Mouse (Mus musculus) midbrain, postnatal 0 days (tissue): ENCODE measurements at regions not wholly inside any gene's neighbourhood (a gene's known extent, or its start where the extent isn't known, plus 50 kb on each side); places are given as distances from the start of the nearest gene placed in this dataset.

Experiments
- ATAC-seq: fragments of 200-750 bp; cut with Nextera tagmentation; 2 replicates; pipeline ENCODE4 v1.8.0; 2017; ENCODE audit warnings: moderate number of reproducible peaks, mild to moderate bottlenecking, moderate TSS enrichment, moderate library complexity; ENCODE audit not compliant: low FRiP score
- DNase-seq: peaks from one replicate; pipeline ENCODE4 v3.0.0-alpha.2; 2015; ENCODE audit warnings: low spot score
- H3K27ac ChIP-seq: fragments of 300-500 bp; sonication (generic); 2 replicates; pipeline ENCODE4 v1.5.1; 2014; ENCODE audit warnings: low read depth, mild to moderate bottlenecking, low read length, mixed read lengths
- H3K27me3 ChIP-seq: fragments of 300-500 bp; sonication (generic); 2 replicates; pipeline ENCODE4 v1.6.1; 2014; ENCODE audit warnings: low read length, control low read depth, mixed read lengths; ENCODE audit not compliant: insufficient read depth
- H3K36me3 ChIP-seq: fragments of 300-500 bp; sonication (generic); 2 replicates; pipeline ENCODE4 v1.6.1; 2014; ENCODE audit warnings: low read length, control low read depth, mixed read lengths; ENCODE audit not compliant: insufficient read depth
- H3K4me1 ChIP-seq: fragments of 300-500 bp; sonication (generic); 2 replicates; pipeline ENCODE4 v1.6.1; 2014; ENCODE audit warnings: mild to moderate bottlenecking, control low read depth, antibody characterized with exemption, low read length, mixed read lengths; ENCODE audit not compliant: insufficient read depth
- H3K4me2 ChIP-seq: fragments of 300-500 bp; sonication (generic); 2 replicates; pipeline ENCODE4 v1.6.1; 2014; ENCODE audit warnings: low read depth, mild to moderate bottlenecking, low read length, mixed read lengths; ENCODE audit not compliant: poor library complexity, severe bottlenecking
- H3K4me3 ChIP-seq: fragments of 300-500 bp; sonication (generic); 2 replicates; pipeline ENCODE4 v1.5.1; 2014; ENCODE audit warnings: low read depth, mild to moderate bottlenecking, low read length, moderate library complexity
- H3K9ac ChIP-seq: fragments of 300-500 bp; sonication (generic); replicated peaks from 2 replicates; pipeline ENCODE4 v1.6.1; 2014; ENCODE audit warnings: mild to moderate bottlenecking, low read length, moderate library complexity, mixed read lengths; ENCODE audit not compliant: poor library complexity, severe bottlenecking
- H3K9me3 ChIP-seq: fragments of 300-500 bp; sonication (generic); 2 replicates; pipeline ENCODE4 v1.6.1; 2016; ENCODE audit warnings: low read length, control low read depth
- CTCF ChIP-seq: IDR thresholded peaks from 2 replicates; pipeline ENCODE4 v1.5.1; 2016; ENCODE audit warnings: antibody characterized with exemption, mild to moderate bottlenecking
- WGBS: fragments of 180-500 bp; shearing (Covaris S2); extraction: QIAGEN DNeasy Blood & Tissue Kit; methylation state at CpG from one replicate; pipeline ENCODE4 v1.1.7; 2014; 5-methylcytosine and 5-hydroxymethylcytosine counted together

DNA sequence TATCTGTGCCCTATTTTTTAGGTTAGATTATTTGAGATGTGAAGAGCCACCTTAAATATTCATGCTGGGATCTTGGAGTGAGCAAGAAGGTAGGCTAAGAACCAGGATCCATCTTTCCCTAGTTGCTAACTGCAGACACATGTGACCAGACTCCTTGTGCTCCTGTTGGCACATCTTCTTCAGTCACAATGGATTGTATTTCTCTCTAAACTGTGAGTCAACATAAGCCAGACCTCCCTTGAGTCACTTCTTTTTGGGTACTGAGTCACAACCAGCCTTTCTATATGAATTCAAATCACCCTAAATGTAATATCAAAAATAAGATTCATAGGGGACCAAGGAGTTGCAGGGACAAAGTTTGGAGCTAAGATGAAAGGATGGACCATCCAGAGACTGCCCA, 217.9 kb downstream of the Lpin1 start:
- Histone ChIP-seq H3K4me1 (no peaks in the 10 kb centered on the region), H3K27me3 (no peaks in the 10 kb centered on the region), H3K27ac (no peak overlapping the region), H3K36me3 (no peaks in the 10 kb centered on the region), H3K4me3 (no peak overlapping the region), H3K4me2 (no peak overlapping the region), H3K9me3 (no peaks in the 10 kb centered on the region), H3K9ac (no peak overlapping the region)
- DNase-seq (no peak), ATAC-seq (no peak)
- no peak for TF ChIP-seq CTCF

DNA sequence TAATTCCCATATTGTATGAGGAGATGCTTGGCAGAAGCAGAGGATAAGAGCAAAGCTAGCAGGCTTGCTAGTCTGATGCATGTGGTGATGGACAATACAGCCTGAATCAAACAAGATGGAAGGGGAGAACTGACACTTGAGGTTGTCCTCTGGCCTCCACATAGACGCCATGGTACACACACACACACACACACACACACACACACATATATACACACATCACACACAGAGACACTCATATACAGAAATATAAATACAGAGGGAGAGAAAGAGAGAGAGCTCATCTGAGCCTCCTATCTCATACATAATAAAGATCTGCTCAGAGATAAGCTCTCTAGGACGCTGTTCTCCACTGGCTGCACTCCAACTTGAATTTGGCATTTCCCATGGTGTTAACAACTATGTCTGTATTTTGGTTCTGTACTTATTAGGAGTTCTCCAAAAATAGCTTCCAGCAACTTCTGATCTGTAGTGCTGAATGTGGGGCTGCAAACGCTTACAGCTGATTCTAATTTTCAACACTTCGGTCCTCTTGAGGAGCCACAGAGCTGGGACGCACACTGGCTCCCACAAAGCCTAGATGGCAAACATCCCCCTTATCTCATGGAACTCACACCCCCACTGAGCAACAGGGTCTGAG, 219.0 kb downstream of the Lpin1 start:
- no peak for TF ChIP-seq CTCF
- peak; percentile 8 for DNase-seq

DNA sequence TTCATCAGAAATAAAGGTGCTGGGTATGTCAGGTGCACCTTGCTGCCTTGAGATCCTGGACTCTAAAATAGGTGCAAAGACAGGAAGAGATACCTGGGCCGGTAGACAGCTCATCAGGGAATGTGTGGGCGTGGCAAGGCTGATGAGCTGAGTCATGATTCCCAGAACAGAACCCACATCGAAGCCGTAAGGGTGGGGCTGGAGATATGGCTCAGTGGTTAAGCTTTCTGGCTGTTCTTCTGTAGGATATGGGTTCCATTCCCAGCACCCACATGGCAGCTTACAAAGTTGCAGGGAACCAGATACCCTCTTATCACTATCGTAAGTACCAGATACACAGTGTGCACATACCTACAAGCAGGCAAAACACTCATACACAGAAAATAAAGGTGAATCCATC, 219.6 kb downstream of the Lpin1 start:
- H3K4me3 ChIP-seq = no peak overlapping the region
- TF ChIP-seq CTCF = no peak
- H3K27ac ChIP-seq = no peak overlapping the region
- no peaks in the 10 kb centered on the region for H3K4me1 ChIP-seq
- ATAC-seq = no peak
- H3K27me3 ChIP-seq = no peaks in the 10 kb centered on the region
- no peak for DNase-seq
- H3K36me3 ChIP-seq = no peaks in the 10 kb centered on the region
- no peak overlapping the region for H3K4me2 ChIP-seq
- no peaks in the 10 kb centered on the region for H3K9me3 ChIP-seq
- H3K9ac ChIP-seq = no peak overlapping the region
- 89% methylated on average over 5 of the region's 5 CpGs for WGBS

More for the DNA sequence above, 219.0 kb downstream of the Lpin1 start:
- no peak overlapping the region for H3K4me2 ChIP-seq
- ATAC-seq = no peak
- H3K9ac ChIP-seq = no peak overlapping the region
- no peaks in the 10 kb centered on the region for H3K4me1 ChIP-seq
- no peaks in the 10 kb centered on the region for H3K36me3 ChIP-seq
- no peak overlapping the region for H3K4me3 ChIP-seq
- H3K27me3 ChIP-seq = no peaks in the 10 kb centered on the region
- no peak overlapping the region for H3K27ac ChIP-seq
- H3K9me3 ChIP-seq = no peaks in the 10 kb centered on the region
- 65% methylated on average over 5 of the region's 5 CpGs for WGBS

DNA sequence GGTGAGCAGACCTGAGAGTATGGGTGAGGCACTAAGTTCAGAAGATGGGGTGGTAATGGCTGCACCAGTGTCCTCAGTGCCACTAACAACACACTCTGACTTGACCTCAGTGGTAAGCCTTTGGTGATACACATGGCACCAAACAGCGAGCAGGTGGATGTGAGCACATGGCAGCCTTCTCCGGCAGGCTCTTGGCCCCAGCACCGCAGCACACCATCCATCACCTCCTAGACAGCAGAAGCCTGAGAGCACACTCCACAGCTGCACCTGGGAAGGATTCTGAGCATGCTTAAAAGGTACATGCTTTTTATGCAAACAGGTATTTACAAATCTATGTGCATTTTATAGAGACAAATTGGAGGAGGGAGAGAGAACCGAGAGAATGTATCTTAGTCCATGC, 223.7 kb downstream of the Lpin1 start:
- Histone ChIP-seq H3K9ac (no peak overlapping the region), H3K4me2 (no peak overlapping the region), H3K36me3 (no peaks in the 10 kb centered on the region), H3K9me3 (no peaks in the 10 kb centered on the region), H3K27me3 (no peaks in the 10 kb centered on the region), H3K4me3 (no peak overlapping the region), H3K27ac (no peak overlapping the region), H3K4me1 (no peaks in the 10 kb centered on the region)
- no peak for TF ChIP-seq CTCF
- DNase-seq = no peak
- ATAC-seq = no peak
- 96% methylated on average over 4 of the region's 4 CpGs for WGBS

DNA sequence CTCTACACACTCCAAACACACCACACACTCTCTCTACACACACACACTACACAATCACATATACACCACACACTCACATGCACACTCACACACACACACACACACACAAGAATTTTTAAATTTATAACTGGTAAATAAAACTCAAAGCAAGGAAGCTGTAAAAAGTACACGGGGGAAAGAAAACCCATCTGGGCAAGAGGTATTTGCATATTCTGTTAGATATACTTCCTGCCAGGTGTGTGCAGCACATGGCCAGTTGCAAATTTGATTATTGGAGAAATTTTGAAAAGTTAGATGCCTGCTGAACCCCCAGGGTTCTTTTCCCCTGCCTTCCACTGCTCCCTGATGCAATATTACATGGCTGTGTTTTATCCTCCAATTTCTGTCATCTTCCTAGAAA, 226.4 kb downstream of the Lpin1 start:
- no peak for TF ChIP-seq CTCF
- H3K27me3 ChIP-seq = no peaks in the 10 kb centered on the region
- H3K9me3 ChIP-seq = no peaks in the 10 kb centered on the region
- H3K4me2 ChIP-seq = no peak overlapping the region
- 89% methylated on average over 1 of the region's 1 CpGs for WGBS
- no peaks in the 10 kb centered on the region for H3K36me3 ChIP-seq
- no peak for DNase-seq
- no peak for ATAC-seq
- H3K4me3 ChIP-seq = no peak overlapping the region
- no peaks in the 10 kb centered on the region for H3K4me1 ChIP-seq
- no peak overlapping the region for H3K27ac ChIP-seq
- no peak overlapping the region for H3K9ac ChIP-seq

DNA sequence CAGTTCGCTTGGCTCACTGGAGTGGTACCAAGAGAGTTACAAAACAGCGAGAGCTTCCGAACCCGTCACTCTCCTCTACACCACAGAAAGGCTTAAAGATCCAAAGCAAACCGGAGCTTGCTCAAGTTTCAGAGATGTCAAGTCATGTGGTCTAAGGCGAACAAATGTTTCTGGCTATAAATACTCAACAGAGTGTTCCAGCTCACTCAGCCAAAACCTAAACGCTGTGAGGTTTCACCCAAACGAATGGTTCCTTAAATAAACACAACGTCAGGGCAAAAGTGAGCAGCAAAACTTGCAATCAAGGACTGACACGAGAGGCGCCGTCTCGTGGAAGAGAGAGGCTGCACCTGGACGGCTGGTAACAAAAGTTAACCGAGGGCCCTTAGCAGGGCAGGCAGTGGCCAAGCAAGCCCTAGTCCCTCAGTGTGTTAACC, 227.2 kb downstream of the Lpin1 start:
- Histone ChIP-seq H3K27ac (no peak overlapping the region), H3K4me1 (no peaks in the 10 kb centered on the region), H3K9me3 (no peaks in the 10 kb centered on the region), H3K4me2 (no peak overlapping the region), H3K4me3 (no peak overlapping the region), H3K36me3 (no peaks in the 10 kb centered on the region), H3K27me3 (no peaks in the 10 kb centered on the region), H3K9ac (no peak overlapping the region)
- no peak for ATAC-seq
- no peak for TF ChIP-seq CTCF
- no peak for DNase-seq
- 89% methylated on average over 15 of the region's 15 CpGs for WGBS
